Mouse (Mus musculus) heart, embryonic 14.5 days (tissue): ENCODE measurements around the gene Tnfrsf14. TPM values are rescaled to one million over a fixed set of nuclear protein-coding genes. Genes with fewer than 3 reads are reported as not detected.

ENCODE experiments used
- ATAC-seq: fragments of 200-750 bp; cut with Nextera tagmentation; 2 replicates; pipeline ENCODE4 v1.8.0; 2017; ENCODE audit warnings: low read depth, moderate TSS enrichment; ENCODE audit not compliant: insufficient number of reproducible peaks, insufficient read depth, low FRiP score
- H3K27ac ChIP-seq, 2 experiments: fragments of 200-500 bp in 1 of 2; fragments of 300-500 bp in 1 of 2; sonication (generic) in 1 of 2; replicated peaks in 1 of 2; 2 replicates each; pipeline ENCODE4 v1.5.1; 2012 to 2014; ENCODE audit warnings: low read depth in 2 of 2, low read length in 2 of 2, control low read depth in 1 of 2, mild to moderate bottlenecking in 1 of 2, mixed read lengths in 1 of 2; ENCODE audit not compliant: control insufficient read depth in 1 of 2, insufficient read depth in 1 of 2
- H3K27me3 ChIP-seq: fragments of 300-500 bp; sonication (generic); 2 replicates; pipeline ENCODE4 v1.6.1; 2014; ENCODE audit warnings: mild to moderate bottlenecking, low read length, control low read depth; ENCODE audit not compliant: control insufficient read depth, insufficient read depth
- H3K36me3 ChIP-seq: fragments of 300-500 bp; sonication (generic); 2 replicates; pipeline ENCODE4 v1.6.1; 2014; ENCODE audit warnings: mild to moderate bottlenecking, control low read depth, low read length, mixed read lengths; ENCODE audit not compliant: control insufficient read depth, insufficient read depth
- H3K4me1 ChIP-seq, 2 experiments: fragments of 200-500 bp in 1 of 2; fragments of 300-500 bp in 1 of 2; sonication (generic) in 1 of 2; 2 replicates each; pipeline ENCODE4 v1.6.1; 2012 to 2014; ENCODE audit warnings: low read length in 2 of 2, control low read depth in 1 of 2, mixed read lengths in 1 of 2; ENCODE audit not compliant: control insufficient read depth in 2 of 2, insufficient read depth in 2 of 2
- H3K4me2 ChIP-seq: fragments of 300-500 bp; sonication (generic); 2 replicates; pipeline ENCODE4 v1.6.1; 2014; ENCODE audit warnings: mild to moderate bottlenecking, low read length
- H3K4me3 ChIP-seq, 2 experiments: fragments of 200-500 bp in 1 of 2; fragments of 300-500 bp in 1 of 2; sonication (generic) in 1 of 2; 2 replicates each; pipeline ENCODE4 v1.5.1; 2012 to 2014; ENCODE audit warnings: low read length in 2 of 2, mild to moderate bottlenecking in 2 of 2, control low read depth in 1 of 2, low read depth in 1 of 2, moderate library complexity in 1 of 2; ENCODE audit not compliant: control insufficient read depth in 1 of 2, insufficient read depth in 1 of 2
- H3K9ac ChIP-seq: fragments of 300-500 bp; sonication (generic); 2 replicates; pipeline ENCODE4 v1.6.1; 2014; ENCODE audit warnings: mild to moderate bottlenecking, low read length
- H3K9me3 ChIP-seq: fragments of 300-500 bp; sonication (generic); 2 replicates; pipeline ENCODE4 v1.6.1; 2016; ENCODE audit warnings: low read length, control low read depth; ENCODE audit not compliant: control insufficient read depth
- WGBS: fragments of 180-500 bp; shearing (Covaris S2); extraction: QIAGEN DNeasy Blood & Tissue Kit; methylation state at CpG from one replicate; pipeline ENCODE4 v1.1.7; 2014; 5-methylcytosine and 5-hydroxymethylcytosine counted together
- polyA plus RNA-seq: library from polyadenylated mRNA; unstranded; fragments of >200 nt; fragmentation: Nextera tagmentation; extraction: Ambion mirVana; gene quantifications from 2 replicates; pipeline ENCODE4 v1.2.1, GENCODE M21; 2014

Gene Tnfrsf14
- polyA plus RNA-seq, 1 experiment from 2014 or later, result 0.46 TPM

DNA sequence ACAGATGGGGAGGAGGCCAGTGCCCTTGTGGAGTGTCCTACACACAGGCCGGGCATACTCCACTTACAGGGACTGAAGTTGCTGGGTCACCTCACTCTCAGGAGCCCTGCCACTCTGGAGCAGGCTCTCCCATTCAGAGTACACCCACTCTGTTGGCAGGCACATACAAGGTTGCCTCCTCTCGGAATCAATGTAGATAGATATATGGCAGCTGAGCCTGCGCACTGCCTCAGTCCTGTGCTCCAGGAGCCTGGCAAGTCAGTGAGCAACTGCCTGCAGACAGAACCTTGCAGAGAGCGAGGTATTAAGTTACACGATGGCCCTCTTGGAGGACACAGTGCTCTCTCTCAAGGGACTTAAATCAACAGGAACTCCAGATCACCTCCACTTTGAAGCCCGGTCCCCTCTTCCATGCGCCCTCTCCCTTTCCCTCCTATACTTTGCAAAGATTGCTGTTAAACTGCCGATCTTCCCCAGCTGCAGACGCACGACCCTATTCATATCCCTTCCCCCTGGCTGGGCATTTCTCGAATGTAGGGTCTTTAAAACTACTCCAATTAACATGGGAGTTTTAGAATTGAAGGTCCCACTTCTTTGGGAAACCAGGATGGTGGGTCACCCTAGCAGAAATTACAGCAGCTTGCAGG lies 35.0 kb upstream of the Tnfrsf14 start:
- no peak for ATAC-seq
- Histone ChIP-seq H3K27me3 (peaks cover 50% of the 10 kb centered on the region), H3K4me3 (peak overlapping the region; percentile 82 to 96), H3K4me1 (peaks cover 31 to 61% of the 10 kb centered on the region in 2 experiments), H3K9ac (peak overlapping the region; percentile 84), H3K27ac (no peak overlapping the region; a peak in 1 of 4 replicates), H3K36me3 (peaks cover 11% of the 10 kb centered on the region; the same call in 1 of the 2 replicates), H3K9me3 (no peaks in the 10 kb centered on the region), H3K4me2 (peak overlapping the region; percentile 71)
- 41% methylated on average over 11 of the region's 11 CpGs for WGBS

DNA sequence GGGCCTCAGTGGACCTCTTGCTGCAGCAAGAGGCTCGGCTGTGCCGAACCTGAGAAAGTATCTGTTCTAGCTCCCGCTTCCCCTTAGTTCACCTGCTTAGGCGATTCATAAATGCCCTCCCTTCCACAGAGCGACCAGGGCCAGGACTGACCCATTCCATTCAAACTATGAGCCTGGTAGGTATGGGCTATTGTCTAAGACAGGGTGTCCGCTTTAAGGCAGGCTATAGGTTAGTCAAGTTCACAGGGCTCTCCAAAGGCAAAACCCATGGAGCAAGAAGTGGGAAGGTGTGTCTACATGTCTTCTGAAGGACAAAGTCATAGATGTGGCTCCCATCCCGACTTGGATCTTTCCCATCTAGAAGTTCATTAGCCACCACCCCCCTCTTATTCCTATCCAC lies 34.3 kb upstream of the Tnfrsf14 start:
- Histone ChIP-seq H3K4me2 (no peak overlapping the region), H3K4me1 (peaks cover 33 to 60% of the 10 kb centered on the region in 2 experiments)

DNA sequence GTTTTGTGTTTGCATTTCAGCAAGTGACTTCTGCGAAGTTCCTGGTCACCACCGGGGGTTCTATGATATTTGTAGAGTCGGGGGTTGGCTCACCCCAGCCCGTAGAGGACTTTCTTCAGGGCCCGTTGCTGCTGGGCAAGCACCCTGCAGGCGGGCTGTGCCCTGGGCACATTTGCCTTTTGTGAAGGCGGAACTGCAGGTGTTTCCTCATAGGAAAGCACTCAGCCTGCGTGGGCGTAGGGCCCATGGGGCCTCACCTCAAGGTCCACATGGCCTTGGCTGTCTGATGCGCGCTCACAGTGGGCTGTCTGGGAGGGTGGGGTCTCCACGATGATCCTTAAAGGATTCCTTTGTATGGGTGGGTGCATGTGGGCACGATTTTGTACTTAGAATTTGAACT lies 33.5 kb upstream of the Tnfrsf14 start:
- H3K27me3 ChIP-seq, result peaks cover 64% of the 10 kb centered on the region
- no peak overlapping the region for H3K4me3 ChIP-seq
- no peak overlapping the region for H3K9ac ChIP-seq
- peak overlapping the region; percentile 71; the same call in 1 of the 2 replicates for H3K4me2 ChIP-seq
- H3K4me1 ChIP-seq, result peaks cover 30 to 52% of the 10 kb centered on the region in 2 experiments
- H3K27ac ChIP-seq, result no peak overlapping the region
- no peak for ATAC-seq
- H3K36me3 ChIP-seq, result peaks cover 6% of the 10 kb centered on the region; the same call in 1 of the 2 replicates
- no peaks in the 10 kb centered on the region for H3K9me3 ChIP-seq
- WGBS, result 33% methylated on average over 13 of the region's 13 CpGs

More for the DNA sequence above, 34.3 kb upstream of the Tnfrsf14 start:
- H3K36me3 ChIP-seq, result peaks cover 10% of the 10 kb centered on the region; the same call in 1 of the 2 replicates
- H3K9me3 ChIP-seq, result no peaks in the 10 kb centered on the region
- 77% methylated on average over 7 of the region's 7 CpGs for WGBS
- H3K9ac ChIP-seq, result no peak overlapping the region
- H3K4me3 ChIP-seq, result no peak overlapping the region
- ATAC-seq, result no peak
- H3K27ac ChIP-seq, result no peak overlapping the region
- peaks cover 57% of the 10 kb centered on the region for H3K27me3 ChIP-seq

DNA sequence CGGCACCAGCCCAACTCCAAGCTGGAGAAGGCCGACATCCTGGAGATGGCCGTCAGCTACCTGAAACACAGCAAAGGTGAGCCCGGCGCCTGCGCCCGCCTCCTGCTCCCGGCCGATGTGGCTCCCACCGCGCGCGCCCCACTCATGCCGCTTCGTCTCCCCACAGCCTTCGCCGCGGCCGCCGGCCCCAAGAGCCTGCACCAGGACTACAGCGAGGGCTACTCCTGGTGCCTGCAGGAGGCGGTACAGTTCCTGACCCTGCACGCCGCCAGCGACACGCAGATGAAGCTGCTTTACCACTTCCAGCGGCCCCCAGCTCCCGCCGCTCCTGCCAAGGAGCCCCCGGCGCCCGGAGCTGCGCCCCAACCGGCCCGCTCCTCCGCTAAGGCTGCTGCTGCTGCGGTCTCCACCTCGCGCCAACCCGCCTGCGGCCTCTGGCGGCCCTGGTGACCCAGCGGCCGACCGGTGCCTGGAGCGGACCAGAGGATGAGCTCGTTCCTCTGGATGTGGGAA lies 32.9 kb upstream of the Tnfrsf14 start:
- H3K4me3 ChIP-seq, result peak overlapping the region; percentile 38 to 50
- under 1% methylated on average over 47 of the region's 47 CpGs for WGBS
- no peaks in the 10 kb centered on the region for H3K9me3 ChIP-seq
- peak overlapping the region; percentile 66 for H3K9ac ChIP-seq
- peaks cover 4% of the 10 kb centered on the region; the same call in 1 of the 2 replicates for H3K36me3 ChIP-seq
- peaks cover 24 to 46% of the 10 kb centered on the region in 2 experiments for H3K4me1 ChIP-seq
- no peak overlapping the region for H3K27ac ChIP-seq
- ATAC-seq, result no peak
- peak overlapping the region; percentile 71 for H3K4me2 ChIP-seq
- peaks cover 71% of the 10 kb centered on the region for H3K27me3 ChIP-seq

DNA sequence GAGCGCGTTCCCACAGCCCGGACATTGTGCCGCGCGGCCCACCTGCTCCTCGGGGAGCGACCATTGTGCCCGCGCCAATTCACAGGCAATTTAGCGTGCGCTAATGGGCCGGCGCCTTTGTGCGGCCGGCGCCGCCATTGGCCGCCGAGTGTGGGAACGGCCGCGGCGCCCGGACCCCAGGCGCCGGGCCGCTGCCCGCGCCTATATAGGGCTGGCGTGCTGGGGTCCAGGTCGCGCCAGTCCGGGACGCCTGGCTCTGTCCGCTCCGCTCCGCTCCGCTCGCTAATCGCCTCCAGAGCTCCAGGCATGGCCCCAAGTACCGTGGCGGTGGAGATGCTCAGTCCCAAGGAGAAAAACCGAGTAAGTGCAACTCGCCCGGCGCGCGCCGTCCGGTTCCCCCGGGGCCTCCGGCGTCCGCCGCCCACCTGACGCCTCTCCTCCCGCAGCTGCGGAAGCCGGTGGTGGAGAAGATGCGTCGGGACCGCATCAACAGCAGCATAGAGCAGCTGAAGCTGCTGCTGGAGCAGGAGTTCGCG lies 32.4 kb upstream of the Tnfrsf14 start, which contains the start of gene Hes5:
Gene Hes5 (plus strand): TSS at position 234 of the 536 bp plus-strand sequence.
- H3K27me3 ChIP-seq, result peaks cover 75% of the 10 kb centered on the region

DNA sequence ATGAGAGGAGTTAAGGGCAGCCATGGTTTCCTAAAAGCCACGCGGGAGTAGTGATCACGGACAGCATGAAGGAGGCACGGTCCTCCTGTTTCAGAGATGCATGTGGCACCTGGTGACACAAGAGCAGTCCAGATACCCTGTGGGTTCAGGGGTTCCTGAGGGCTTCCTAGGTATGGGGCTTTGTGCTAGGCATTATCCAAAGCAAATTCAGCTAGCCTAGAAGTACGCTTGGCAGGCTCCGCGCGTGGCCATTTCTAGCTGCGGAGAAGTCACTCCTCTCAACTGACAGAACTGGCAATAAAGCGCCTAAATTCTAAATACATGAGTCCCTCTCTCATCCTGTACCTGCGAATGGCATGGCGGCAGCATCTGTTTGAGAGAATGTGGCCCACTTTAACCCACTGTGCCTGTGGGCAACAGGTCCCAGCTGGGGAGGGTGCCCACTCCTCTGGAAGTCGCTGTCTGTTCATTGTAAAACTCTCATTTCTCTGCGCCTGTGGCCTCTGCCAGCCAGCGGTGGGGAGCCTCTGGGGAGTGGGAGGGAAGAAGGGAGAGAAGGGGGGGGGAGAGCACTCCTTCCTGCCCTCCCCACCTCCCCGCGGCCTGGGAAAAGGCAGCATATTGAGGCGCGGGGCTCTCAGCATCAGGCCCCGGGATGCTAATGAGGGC lies 31.8 kb upstream of the Tnfrsf14 start:
- Histone ChIP-seq H3K9ac (peak overlapping the region; percentile 66; the same call in 1 of the 2 replicates), H3K27ac (no peak overlapping the region), H3K4me1 (peaks cover 16 to 35% of the 10 kb centered on the region in 2 experiments), H3K27me3 (peaks cover 77% of the 10 kb centered on the region), H3K4me2 (peak overlapping the region; percentile 71), H3K9me3 (no peaks in the 10 kb centered on the region), H3K4me3 (peak overlapping the region; percentile 38 to 50), H3K36me3 (no peaks in the 10 kb centered on the region)
- ATAC-seq, result no peak
- WGBS, result 25% methylated on average over 20 of the region's 20 CpGs

More for the DNA sequence above, 32.4 kb upstream of the Tnfrsf14 start, which contains the start of gene Hes5:
- Histone ChIP-seq H3K27ac (no peak within 1 kb of the TSS), H3K4me2 (peak within 1 kb of the TSS; percentile 71), H3K9me3 (no peaks in the 10 kb centered on the region), H3K4me1 (peaks cover 20 to 41% of the 10 kb centered on the region in 2 experiments), H3K4me3 (peak within 1 kb of the TSS; percentile 38 to 50), H3K36me3 (no peaks in the 10 kb centered on the region), H3K9ac (peak within 1 kb of the TSS; percentile 66)
- ATAC-seq, result no peak
- WGBS, result 2% methylated on average over 65 of the region's 65 CpGs

DNA sequence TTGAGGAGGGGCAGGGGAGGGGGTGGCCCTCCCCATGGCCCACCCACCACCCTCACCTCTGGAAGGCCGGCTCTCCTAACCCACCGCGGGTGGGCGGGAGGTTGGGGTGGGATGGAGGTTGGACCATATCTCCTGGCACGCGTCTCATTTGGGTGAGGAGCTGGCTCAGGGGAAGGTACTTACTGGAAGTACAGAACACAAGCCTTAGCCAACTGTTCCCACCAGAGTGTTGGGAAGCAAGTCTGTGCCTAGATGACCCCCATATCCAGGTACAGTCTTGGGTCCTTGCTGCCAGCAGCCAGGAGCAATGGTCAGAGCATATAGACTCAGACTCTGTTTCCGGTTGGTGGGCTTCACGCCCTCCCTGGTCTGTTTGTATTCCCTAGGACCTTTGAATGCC lies 30.3 kb upstream of the Tnfrsf14 start:
- Histone ChIP-seq H3K4me2 (peak overlapping the region; percentile 44), H3K9ac (0 out of 2 replicates have a peak overlapping the region, but pooled peaks have one; percentile 8), H3K4me1 (peaks cover 13 to 31% of the 10 kb centered on the region in 2 experiments), H3K27ac (no peak overlapping the region), H3K27me3 (peaks cover 92% of the 10 kb centered on the region), H3K9me3 (no peaks in the 10 kb centered on the region), H3K4me3 (no peak overlapping the region), H3K36me3 (no peaks in the 10 kb centered on the region)
- ATAC-seq, result no peak
- 15% methylated on average over 8 of the region's 8 CpGs for WGBS
